Mouse (Mus musculus): ENCODE data around the gene Tbcc. TPM values are rescaled to one million over a fixed set of nuclear protein-coding genes. Genes with fewer than 3 reads are reported as not detected.

Gene Tbcc
- total RNA-seq, 2 experiments from 2014 or later, result 15.9 to 16.6 TPM

DNA sequence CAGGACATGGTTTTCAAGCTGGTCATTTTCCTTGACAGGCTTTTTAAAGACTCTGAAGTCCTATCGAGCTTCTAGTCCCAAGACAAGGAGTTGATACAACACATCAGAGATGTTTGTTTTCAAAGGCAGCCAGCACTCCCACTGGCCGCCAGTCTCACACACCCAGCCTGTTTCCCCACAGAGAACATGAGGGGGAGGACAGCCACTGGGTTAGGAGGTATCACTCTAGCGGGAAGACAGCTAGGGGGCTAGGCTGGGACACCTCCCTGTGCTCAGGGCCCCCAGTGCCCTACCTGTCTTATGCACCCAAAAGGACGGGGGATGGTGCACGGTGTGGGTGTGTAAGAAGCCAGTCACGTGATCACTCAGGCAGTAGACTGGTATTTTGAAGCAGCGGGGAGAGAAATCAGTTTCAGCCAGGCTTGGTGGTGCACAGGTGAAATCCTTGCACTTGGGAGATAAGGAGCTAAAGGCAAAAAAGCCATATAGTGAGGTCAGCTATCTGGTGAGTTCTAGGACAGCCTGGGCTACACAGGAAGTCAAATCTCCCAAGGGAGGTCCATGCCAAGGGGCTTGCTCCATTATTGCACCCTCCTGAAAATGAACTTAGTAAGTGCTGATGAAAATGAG is 25.8 kb upstream of the Tbcc start:
- intact Hi-C loops (cut with DNase I), result no loop called here
- DNase-seq, result no peak

DNA sequence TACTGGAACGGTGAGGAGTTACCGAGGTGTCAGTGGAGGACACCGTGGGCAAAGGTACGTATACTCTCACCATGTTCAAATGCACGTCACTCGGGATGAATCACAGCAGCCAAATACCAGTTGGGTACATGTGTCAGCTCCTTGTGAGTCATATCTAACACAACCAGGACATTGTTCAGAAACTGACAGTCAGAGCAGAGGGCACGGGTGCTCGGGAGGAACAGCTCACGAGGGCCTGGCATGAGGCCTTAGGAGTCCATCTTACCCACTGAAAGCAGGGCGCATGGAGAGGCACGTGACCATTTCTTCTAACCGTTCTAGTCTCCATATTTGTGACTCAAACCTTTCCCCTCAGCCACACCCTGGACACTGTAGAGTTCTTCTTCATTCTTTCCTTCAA is 23.6 kb upstream of the Tbcc start:
- intact Hi-C loops (cut with DNase I), result no loop called here
- DNase-seq, result no peak

DNA sequence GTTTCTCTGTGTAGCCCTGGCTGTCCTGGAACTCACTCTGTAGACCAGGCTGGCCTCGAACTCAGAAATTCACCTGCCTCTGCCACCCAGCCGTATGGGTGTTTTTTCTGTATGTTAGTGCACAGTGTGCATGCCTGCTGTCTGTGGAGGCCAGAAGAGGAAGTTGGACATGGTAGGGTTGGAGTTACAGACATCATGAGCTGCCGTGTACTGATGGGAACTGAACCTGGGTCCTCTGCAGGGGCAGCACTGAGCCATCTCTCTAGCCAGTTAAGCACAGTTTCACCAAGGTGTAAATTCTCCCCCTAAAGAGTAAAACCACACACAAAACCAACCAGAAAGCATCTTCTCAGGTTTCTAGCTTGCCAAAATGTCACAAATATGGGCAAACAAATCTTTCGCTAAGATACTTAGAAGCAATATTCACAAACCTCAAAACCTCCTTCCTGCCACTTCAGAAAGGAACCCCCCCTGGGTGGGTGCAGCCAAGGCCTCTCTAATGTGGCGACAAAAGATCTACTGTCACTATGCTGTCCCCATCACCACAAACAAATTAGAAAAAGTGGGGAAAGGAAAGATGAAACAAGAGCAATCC is 20.2 kb upstream of the Tbcc start:
- intact Hi-C loops (cut with DNase I), result no loop called here
- DNase-seq, result no peak

DNA sequence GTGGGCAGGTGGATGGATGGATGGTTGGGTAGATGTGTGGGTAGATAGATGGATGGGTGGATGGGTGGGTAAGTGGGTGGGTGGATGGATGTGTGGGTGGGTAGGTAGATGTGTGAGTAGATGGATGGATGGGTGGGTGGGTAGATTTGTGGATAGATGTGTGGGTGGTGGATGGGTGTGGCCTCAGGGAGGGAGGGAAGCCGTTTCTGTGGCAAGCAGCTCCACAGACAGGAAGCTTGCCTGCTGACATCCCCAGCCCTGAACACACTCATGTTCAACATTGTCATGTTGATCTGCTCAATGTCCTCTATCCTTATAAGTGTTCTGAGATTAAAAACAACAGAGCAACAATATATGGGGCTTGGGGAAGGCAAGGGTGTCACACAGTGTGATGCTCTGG is 19.6 kb upstream of the Tbcc start:
- no peak for DNase-seq
- intact Hi-C loops (cut with DNase I), result no loop called here

DNA sequence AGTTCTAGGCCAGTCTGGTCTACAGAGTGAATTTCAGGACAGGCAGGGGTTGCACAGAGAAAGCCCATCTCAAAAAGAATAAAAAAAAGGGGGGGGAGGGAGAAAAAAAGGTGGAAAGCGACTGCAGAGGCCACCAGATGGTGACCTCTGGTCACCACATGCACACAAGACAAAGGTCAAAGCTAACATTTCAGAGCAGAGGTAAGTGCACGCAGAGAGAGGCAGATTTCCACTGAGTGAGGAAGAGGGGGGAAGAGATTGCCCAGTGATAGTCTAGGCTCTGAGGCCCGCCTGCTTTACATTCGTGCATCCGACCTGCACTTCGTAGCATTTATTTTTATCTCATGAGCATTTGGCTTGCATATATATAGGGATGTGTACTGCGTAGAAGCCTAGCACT is 17.7 kb upstream of the Tbcc start:
- no peak for DNase-seq
- intact Hi-C loops (cut with DNase I), result loop anchor here (2.0 kb wide), 1 partner anchor 14 kb away; the partner anchor contains the start of gene Bicral

DNA sequence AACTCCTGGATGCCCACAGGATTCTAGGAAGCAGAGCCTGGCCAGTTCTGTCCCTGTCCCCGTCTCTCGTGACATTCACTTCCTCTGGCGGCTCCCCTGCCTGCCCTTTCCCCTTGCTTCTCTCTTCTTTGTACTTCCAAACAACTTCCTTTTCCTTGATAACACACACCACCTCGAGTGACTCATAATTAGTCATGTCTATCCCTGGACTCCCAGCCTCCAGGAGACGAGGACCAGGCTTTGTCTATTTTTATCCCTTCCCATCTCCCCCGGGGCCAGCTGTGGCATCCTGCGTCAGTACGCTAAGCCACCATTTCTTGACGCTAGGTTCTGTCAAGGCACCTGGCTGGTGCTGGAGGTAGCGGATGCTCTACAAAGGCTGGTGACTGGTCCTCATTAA is 16.4 kb upstream of the Tbcc start:
- peak; percentile 46 to 66 for DNase-seq
- intact Hi-C loops (cut with DNase I), result no loop called here

DNA sequence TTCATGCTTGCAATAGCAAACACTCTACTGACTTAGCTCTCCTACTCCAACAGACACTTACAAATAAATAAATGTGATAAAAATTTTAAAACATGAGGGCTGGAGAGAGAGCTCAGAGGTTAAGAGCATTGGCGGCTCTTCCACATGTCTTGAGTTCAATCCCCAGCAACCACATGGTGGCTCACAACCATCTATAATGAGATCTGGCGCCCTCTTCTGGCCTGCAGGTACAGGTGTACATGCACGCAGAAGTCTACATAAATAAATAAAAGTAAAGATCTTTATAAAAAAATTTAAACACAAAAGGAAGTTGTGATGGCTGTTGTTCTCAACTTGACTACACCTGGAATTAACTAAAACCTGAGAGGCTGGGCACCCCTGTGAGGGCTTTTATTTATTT is 14.9 kb upstream of the Tbcc start:
- no peak for DNase-seq

DNA sequence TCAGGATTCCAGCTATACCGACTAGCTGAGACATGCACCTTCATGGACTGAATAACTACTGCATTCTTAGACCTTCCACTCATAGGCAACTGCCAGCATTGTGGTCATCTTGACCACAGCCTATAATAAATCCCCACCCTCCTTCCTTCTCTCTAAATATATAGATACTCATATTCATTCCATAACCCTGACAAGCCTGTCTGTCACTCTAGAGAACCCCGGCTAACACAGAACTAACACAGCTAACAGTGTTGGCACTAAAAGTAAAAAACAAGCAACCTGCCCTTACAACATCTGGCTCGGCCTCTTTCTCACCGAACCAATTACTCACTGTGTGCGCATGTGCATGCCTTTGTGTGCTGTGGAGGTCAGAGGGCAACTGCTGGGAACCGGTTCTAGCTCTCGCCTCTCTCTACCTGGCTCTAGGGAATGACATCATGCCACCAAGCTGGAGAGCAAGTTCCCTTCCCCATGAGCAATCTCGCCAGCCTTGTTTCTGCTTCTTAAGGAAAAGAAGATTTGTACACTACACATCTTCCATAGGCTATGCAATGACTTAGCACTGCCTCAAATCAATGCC is 14.0 kb upstream of the Tbcc start:
- intact Hi-C loops (cut with DNase I), result no loop called here
- DNase-seq, result no peak

More for the DNA sequence above, 14.9 kb upstream of the Tbcc start:
- intact Hi-C loops (cut with DNase I), result no loop called here

DNA sequence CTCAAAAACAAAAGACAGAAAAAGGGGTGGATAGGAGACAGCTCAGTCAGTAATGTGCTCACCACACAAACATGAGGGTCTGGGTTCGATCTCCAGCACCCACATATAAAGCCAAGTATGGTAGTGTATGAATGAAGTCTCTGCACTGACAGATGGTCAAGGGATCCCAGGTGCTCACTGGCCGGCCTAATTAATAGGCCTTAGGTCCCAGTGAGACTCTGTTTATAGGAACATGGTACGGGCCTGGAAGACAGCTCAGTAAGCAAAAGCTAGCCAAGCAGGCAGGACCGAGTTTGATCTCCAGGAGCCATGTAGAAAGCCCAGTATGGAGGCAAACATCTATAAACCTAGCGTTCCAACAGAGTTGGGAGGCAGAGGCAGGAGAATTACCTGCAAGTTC is 13.4 kb upstream of the Tbcc start:
- no peak for DNase-seq
- intact Hi-C loops (cut with DNase I), result no loop called here

DNA sequence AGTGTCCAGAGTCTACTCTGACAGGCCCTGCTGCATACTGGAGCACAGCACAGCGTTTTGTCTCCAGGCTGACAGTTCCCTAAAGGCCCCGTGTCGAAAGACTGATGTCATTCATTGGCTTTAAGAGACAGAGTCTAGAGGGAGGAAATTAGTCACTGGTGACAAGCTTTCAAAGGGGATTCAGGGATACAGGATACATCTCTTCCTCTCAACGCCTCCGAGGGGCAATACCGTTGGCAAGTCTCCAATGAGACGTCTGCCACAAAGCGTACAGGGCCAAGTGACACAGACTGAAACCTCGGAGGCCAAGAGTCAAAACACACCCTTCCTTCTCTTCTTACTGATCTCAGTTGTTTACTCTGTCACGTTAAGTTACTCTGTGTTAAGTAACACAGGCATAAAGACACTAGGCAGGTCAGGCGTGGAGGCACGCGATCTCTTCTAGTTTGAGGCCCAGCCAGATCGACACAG is 10.6 kb upstream of the Tbcc start:
- DNase-seq, result peak; percentile 66 to 79
- intact Hi-C loops (cut with DNase I), result no loop called here

DNA sequence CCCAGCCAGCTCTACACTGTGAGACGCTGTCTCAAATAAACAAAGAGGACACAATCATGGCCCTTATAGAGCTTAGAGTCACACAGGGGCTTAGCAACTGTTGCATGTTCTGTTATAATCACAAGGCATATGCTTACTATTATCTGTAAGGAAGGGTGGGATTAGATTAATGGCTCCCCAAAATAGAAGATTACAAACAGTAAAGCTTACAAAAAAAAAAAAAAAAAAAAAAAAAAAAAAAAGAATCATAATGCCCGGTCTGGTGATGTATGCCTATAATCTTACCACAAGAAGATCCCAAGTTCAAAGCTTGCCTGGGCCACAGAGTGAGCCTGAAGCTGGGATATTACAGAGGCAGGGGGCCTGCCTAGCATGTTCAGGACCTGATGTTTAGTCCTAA is 10.2 kb upstream of the Tbcc start:
- intact Hi-C loops (cut with DNase I), result no loop called here

DNA sequence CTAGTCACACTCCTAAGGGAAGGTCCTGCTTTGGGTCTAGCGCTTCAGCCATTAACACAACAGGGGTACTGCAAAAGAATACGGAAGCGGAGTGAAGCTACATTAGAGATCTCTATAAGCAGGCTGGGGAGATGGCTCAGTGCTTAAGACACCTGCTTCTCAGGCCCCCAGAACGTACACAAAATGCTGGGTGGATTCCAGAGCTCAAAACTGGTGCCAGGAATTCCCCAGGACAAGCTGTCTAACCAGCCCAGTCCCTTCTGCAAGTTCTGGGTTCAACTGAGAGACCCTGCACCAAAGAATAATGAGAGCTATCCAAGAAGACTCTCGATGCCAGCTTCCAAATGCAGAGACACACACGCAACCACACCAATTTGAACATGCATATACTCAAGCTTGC is 8.8 kb upstream of the Tbcc start:
- no peak for DNase-seq
- intact Hi-C loops (cut with DNase I), result no loop called here

More for the DNA sequence above, 10.2 kb upstream of the Tbcc start:
- DNase-seq, result no peak

DNA sequence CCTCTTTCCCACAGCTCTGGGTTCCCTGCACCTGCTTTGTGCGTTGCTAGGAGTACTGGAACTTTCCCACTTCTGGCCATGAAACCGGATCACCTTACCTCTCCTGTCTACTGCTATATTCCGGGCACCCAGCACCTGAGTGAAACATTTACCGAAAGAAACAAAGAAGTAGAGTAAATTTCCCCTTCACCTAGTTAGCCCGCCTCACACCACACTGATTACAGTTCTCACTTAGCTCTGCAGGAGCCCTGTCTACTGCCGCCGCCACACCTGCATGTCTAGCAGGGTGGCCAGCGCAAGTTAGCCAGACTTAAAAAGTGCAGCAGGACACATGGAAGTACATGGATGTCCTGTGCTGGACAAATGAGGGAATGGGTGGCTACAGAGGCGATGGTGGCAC is 7.4 kb upstream of the Tbcc start:
- intact Hi-C loops (cut with DNase I), result no loop called here
- DNase-seq, result no peak

DNA sequence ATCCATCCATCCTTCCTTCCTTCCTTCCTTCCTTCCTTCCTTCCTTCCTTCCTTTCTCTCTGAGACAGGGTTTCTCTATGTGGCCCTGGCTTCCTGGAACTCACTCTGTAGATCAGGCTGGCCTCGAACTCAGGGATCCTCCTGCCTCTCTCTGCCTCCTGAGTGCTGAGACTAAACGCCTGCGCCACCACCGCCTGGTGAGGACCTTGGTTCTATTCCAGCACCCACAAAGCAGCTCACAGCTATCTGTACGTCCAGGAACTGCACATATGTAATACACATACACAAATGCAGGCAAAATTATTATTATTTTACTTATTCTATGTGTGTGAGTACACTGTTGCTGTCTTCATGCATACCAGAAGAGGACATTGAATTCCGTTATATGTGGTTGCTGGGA is 5.7 kb upstream of the Tbcc start:
- DNase-seq, result no peak
- intact Hi-C loops (cut with DNase I), result loop anchor here (5.0 kb wide), 1 partner anchor 77 kb away; no protein-coding TSS in a partner anchor

DNA sequence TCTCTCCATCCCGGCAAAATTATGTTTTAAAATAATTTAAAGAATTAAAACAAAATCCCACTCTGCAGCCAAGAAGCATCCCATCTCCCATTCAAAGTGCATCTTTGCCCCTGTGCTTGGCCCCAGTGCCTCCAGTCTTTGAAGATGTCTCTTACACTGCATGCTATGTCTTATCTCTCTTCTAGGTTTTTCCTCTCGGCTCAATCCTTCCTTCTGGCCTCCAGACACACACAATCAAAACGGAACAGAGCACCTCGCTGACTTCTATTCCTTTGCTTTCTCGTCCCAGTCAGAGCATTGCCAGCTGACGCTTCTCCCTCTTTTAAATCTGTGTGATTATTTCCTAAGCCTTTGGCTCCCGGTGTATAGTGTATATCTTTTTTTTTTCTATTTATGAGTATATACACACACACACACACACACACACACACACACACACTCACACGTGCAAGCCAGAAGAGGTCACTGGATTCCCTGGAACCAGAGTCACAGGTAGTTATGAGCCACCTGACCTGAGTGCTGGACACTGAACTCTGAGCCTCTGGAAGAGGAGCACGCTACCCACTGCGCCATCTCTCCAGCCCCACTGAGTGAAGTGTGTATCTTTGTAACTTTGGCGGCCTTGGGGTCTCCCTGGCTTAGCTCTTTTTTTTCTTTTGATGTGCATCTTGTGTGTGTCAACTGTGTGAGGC is 5.1 kb upstream of the Tbcc start:
- DNase-seq, result no peak
- intact Hi-C loops (cut with DNase I), result loop anchor here (5.0 kb wide), 1 partner anchor 78 kb away; no protein-coding TSS in a partner anchor

DNA sequence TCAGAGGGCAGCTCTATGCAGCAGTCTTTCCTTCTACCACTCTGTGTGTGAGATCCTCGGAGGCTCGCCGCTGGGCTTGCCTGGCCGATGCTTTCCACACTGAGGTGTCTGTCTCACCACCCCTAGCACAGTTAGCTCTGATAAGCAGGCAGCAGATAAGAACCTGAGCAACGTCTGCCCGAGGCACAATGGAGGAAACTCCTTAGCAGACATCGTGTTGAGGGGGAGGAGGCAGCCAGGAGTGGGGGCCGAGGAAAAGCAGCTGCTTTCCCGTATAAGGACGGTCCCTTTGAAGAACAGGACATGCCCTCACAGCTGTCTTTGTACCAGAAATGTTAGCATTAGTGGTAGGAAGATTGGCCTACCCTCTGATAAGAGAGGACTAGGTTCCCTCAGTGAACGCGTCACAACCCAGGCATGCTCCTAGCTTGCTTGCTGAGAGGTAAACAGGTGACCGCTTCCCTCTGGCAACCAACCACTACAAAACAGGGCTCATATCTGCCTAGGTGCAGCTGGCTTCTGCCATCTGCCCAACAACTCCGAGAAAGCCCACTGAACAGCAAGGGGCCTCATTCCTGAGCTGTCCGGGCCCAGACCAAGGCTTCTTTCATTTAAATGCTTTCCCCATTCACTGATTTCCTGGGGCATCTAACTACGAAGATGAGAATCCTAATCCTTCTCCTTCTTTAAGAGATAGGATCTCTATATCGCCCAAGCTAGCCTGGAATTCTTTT is 4.4 kb upstream of the Tbcc start:
- intact Hi-C loops (cut with DNase I), result loop anchor here (5.0 kb wide), 1 partner anchor 79 kb away; no protein-coding TSS in a partner anchor
- DNase-seq, result no peak

DNA sequence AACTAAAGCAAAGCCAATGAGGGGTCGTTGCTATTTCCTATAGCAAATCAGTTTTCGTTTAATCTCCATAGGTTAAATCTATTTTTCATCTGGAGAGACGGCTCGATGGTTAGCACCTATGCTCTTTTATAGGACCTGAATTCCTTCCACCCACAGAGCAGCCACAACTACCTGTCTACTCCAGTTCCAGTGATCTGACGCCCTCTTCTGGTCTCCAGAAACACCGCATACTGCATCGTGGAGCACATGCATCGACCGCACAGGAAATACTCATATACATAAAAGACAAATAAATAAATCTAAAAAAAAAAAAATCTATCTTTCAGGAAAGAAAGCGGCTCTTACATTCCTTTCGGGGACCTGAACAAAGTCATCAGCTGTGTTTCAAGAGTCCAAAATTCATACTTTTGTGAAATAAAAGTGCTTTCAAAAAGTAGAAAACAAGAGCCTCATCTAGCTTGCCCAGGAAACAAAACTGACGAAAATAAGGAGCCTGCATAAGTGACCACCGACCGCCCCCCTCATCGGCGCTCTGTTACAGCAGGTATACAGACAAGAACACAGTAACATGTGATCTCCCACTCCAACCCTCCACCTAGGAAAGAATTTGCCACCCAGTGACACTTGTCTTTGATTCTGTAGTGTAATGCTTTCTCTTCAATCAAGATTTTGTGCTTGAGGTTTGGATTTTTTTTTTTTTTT is 1.8 kb upstream of the Tbcc start:
- intact Hi-C loops (cut with DNase I), result loop anchor here (1.0 to 5.0 kb wide), 2 partner anchors 32 to 81 kb away; no protein-coding TSS in a partner anchor
- DNase-seq, result peak in 1 of 2 experiments; percentile 44

DNA sequence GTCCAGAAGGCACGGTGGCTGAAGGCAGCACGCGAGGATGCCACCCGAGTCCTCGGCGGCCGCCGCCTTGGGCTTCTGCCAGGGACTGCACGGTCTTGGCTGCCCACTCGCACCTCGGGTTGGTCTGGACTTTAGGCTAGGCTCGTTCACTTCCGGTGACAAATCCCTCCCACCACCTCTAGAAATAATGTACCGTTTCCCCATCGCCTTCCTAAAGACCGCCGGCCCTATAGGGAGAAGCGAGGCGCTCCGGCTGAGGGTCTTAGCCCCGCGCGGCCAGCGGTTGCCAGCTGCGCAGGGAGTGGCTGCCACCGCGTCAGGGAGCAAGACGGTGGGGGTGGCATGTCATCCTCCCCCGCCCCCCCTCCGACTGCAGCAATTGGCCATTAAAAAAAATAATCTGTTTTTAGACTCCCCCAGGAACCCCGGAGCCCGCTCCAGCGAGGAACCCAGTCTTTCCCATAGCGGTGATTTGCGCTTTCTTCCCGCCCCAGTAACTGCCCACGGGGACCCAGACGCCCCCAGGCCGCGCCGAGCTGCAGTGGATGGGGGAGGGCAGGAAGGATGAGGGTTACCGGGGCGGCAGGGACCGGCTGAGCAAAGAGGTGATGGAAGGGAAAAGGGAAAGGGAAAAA is 917 bp upstream of the Tbcc start:
- intact Hi-C loops (cut with DNase I), result loop anchor here (1.0 to 5.0 kb wide), 3 partner anchors 33 to 107 kb away; partner anchors contain the start of gene Rpl7l1

DNA sequence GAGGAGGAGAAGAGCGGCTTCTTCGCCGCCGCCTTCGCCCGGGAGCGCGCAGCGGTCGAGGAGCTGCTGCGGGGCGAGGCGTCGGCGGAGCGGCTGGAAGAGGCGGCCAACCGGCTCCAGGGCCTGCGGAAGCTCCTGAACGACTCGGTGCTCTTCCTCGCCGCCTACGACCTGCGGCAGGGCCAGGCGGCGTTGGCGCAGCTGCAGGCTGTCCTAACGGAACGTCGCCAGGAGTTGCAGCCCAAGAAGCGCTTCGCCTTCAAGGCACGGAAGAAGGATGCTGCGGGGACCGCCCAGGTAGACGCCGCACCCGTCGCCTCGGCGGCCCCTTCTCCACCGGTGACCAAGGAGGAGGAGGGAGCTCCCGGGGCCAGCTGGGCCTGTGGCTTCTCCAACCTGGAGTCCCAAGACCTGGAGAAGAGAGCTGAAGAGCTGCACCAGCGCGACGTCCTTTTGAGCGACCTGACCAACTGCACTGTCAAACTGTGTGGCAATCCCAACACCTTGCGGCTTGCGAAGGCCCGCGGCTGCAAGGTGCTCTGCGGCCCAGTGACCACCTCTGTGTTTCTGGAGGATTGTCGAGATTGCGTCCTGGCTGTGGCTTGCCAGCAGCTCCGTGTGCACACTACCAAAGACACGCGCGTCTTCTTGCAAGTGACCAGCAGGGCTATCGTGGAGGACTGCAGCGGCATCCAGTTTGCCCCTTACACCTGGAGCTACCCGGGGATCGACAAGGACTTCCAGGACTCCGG is 535 bp downstream of the Tbcc start:
- intact Hi-C loops (cut with DNase I), result loop anchor here (1.0 kb wide), 1 partner anchor 109 kb away; the partner anchor contains the start of gene Rpl7l1
- peak in 1 of 2 experiments; percentile 34 for DNase-seq

More for the DNA sequence above, 917 bp upstream of the Tbcc start:
- peak; percentile 80 to 84 for DNase-seq
